Mouse (Mus musculus) layer of hippocampus, adult 9-11 months (tissue): ENCODE results near the gene Chrna1.
"Not testable (repeated sequence)": the region's sequence is repeated elsewhere in the genome, so short reads cannot be mapped to it uniquely, and the experiment has no call there.

ENCODE experiments used
- DNase-seq: peaks from one replicate; pipeline ENCODE4 v3.0.0; 2022

The Chrna1 gene

DNA sequence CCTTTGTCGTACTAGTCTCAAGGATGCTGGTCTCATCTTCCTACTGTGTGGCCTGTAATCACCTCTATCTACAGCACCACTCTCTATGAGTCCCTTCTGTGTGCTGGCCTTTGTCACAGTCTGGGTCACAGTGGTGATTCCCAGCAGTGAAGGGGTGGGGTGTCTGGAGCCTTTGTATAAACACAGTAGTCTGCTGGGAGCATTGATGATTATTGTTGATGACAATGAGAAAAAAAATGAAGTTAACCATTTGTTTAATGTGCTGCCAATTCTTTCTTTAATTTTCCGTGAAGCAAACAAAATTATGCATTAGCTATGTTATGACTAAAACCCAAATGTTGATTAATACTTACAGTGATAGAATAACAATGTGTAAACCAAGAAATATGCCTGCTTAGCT lies 8.8 kb upstream of the Chrna1 start:
- no peak for DNase-seq

GRCm38 (mm10) chr2:73587109-73587506 lies 7.0 kb upstream of the Chrna1 start:
- no peak for DNase-seq

DNA sequence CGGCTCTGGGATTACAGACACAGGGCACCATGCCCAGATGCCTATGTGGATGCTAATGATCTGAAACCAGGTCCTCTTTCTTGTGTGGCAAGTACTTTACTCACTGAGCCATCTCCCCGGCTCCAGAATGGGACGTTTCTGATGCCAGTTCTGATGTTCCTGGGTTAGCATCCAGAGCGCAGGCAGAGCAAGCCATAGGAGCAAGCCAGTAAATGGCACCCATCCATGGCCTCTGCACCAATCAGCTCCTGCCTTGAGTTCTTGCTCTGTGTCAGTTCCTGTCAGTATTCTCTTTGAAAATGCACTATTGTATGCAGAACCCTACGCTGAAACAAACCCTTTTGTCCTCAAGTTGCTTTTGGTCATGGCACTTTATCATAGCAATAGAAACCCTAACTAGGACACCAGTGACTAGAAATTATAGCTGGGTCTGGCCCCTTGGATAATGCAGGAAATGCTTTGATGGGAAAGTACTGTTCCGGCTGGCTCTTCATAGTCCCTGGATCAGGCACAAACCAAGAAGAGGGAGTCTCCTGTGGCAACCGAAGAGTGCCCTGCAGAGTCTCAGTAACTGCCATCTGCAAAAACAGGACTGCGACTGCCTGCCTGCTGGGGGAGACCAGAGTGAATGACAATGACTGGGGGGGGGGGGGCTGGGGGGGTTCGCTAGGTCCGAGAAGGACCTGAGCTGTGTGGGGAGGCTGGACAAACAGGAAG lies 6.4 kb upstream of the Chrna1 start:
- DNase-seq: no peak

- DNase-seq: no peak
These were observed 5.3 kb upstream of the Chrna1 start for GRCm38 (mm10) chr2:73585347-73585831.

DNA sequence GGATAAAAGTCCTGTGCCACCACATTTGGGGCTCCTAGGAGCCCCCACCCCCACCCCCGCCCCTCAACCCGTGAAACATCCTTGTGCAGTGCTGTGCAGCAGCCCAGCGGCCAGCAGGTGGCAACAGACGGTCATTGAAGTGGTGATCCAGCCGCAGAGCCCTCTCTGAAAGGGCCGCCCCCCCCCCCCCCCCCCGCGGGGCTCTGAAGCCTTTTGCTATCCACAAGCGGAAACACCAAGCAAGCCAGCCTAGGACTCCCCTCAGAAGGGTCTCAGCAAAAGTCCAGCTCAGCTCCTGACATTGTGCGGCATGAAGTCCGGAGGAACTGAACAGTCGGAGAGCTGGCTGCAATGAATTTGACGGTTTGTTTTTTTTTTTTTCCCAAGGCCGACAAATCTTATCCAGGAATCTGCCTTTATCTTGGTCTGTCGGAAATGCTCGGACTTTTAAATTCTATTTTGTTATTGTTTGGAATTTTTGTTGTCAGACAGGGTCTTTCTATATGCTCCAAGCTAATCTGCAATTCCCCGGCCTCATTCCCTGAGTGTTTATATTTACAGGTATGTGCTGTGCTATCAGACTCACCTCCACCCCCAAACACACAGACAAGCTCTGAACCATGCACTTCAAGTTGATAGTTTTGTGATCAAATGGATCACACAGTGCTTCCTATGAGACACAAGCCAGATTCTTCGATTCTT lies 4.7 kb upstream of the Chrna1 start:
- DNase-seq: peak; percentile 80

- no peak for DNase-seq
These were observed 582 bp upstream of the Chrna1 start for GRCm38 (mm10) chr2:73580720-73581119.

DNA sequence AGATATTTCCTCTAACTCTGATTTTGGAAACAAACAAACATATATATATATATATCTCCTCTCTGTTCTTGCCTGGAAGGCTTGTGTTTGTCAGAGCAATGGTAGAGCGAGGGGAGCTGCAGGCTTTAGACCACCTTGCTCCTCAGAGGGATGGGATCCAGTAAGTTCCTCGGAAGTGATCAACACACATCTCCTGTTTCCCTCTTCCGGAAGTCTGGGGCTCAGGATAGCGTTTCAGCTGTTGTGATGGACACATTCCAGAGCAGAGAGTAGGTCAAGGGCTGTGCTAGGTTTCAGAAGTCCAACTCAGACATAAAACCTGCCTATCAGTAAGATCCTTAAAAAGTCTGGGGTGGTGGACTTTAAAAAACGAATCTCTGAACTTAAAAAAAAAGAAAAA lies 970 bp downstream of the Chrna1 start:
- DNase-seq: no peak

- DNase-seq: no peak
These were observed 5.7 kb downstream of the Chrna1 start for GRCm38 (mm10) chr2:73574418-73574817.

GRCm38 (mm10) chr2:73573556-73573955 lies 6.6 kb downstream of the Chrna1 start:
- DNase-seq: no peak

- DNase-seq: peak; percentile 95
These were observed 7.4 kb downstream of the Chrna1 start for GRCm38 (mm10) chr2:73572539-73573372.

GRCm38 (mm10) chr2:73571901-73572300 lies 8.2 kb downstream of the Chrna1 start:
- no peak for DNase-seq

- DNase-seq: no peak
These were observed 8.8 kb downstream of the Chrna1 start for GRCm38 (mm10) chr2:73571304-73571703.

- DNase-seq: no peak
These were observed 13.0 kb downstream of the Chrna1 start for GRCm38 (mm10) chr2:73566989-73567605.

GRCm38 (mm10) chr2:73566162-73566561 lies 14.0 kb downstream of the Chrna1 start:
- DNase-seq: no peak

GRCm38 (mm10) chr2:73563690-73564089 lies 16.4 kb downstream of the Chrna1 start:
- no peak for DNase-seq

GRCm38 (mm10) chr2:73562656-73563055 lies 17.5 kb downstream of the Chrna1 start:
- DNase-seq: no peak

DNA sequence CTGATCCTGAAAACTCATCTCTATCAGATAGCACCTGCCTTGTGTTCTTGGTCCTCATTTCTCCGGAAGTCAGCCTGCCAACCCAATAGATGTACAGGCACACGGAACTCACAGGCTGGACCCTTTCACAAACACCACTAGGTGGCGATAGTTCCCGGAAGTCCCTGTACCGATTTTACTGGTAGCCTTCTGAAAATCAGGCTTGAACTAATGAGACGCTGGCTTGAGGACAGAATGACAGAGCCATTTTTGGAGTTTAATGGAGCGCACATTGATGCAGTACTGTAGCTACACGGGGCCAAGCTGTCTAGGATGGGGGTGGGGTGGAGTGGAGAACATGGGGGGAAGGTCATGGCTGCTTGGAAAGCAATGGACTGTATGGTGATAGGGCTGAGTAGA lies 18.5 kb downstream of the Chrna1 start:
- no peak for DNase-seq

DNA sequence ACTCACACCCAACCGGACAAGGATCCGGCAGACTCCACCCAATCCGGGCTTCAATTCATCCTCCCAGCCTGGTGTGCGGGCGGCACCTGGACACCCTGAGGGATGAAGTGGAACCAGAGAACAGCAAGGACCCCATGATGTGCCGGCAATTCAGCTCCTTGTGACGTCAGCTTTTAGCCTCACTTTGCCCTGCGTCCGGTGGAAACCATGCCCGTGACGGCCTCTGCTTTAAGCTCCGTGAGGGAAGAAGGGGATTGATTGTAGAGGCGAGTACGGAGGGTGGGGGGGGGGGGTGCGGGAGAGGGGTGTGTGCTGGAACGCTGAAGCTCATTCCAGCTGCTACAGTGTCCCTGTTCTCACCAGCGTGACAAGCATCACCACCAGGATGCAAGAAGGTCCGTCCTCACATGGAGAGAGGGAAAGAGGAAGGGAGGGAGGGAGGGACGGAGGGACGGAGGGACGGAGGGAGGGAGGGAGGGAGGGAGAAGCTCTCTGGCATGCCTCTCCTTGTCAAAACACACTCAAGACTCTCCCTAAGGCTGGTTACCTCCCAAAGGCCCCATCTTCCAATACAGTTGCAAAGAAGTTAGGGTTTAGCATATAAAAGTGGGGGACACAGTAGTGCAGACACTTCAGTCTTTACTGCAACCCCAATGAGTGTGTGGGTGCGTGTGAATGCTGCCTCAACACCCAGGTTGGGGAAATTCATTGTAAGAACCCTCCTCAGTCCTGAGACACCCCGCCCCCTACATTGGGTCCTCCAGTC lies 19.1 kb downstream of the Chrna1 start:
- no peak for DNase-seq

- DNase-seq: no peak
These were observed 19.7 kb downstream of the Chrna1 start for GRCm38 (mm10) chr2:73560445-73560844.

- no peak for DNase-seq
These were observed 22.2 kb downstream of the Chrna1 start for GRCm38 (mm10) chr2:73557956-73558355.

DNA sequence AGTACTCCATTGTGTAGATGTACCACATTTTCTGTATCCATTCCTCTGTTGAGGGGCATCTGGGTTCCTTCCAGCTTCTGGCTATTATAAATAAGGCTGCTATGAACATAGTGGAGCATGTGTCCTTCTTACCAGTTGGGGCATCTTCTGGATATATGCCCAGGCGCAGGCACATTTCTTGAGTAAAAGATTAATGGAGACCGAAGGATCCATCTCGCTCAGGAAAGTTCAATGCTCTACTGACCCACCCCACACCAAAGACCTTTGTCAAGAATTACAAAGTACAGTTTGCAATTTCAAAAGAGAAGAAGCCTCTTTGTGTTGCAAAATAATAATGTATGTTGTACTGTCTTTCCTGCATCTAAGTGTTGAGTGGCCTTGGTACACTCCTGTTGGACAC lies 23.1 kb downstream of the Chrna1 start:
- not testable (repeated sequence) for DNase-seq

- DNase-seq: no peak
These were observed 25.7 kb downstream of the Chrna1 start for GRCm38 (mm10) chr2:73554389-73554788.
